In the genomic region with DNA sequence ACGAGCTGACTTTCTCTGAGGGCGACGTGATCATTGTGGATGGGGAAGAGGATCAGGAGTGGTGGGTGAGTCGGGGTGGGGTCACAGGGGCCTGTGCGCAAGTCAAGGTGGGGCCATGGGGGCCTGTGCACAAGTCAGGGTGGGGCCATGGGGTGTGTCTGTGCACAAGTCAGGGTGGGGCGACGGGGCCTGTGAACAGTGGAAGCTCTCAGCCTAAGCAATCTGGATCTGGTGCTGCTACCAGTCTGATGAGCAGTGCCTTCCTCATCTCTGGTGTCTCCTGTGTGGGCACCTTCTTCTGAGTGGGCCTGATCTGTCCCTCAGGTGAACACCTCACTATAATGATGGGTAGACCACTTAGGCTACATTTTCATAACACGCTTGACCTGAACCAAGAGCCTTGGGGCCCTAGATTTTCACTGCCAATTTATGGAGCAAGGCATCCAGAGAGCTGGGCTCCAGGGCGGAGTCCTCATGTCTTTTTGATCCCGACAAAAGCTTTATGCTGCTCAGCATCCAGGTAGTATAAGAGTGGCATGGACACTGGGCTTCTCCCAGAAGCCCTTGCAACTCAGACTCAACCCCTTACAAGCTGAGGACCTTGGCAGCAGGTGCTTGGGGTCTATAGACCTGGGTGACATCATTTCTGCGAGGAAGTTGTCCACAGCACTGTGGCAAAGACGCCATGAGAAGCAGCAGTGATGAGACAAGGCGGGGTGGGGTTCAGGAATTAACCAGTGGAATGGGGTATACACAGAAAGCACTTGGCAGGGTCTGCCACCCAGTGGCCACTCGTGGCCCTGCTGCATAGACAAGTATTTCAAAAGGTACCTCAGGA, we compare ENCODE assay signal across 7 mouse cellular contexts. TPM values are rescaled to one million over a fixed set of nuclear protein-coding genes. Genes with fewer than 3 reads are reported as not detected.
A peak's percentile ranks its signal among the peaks of the same experiment; 100 is the strongest.
DNase-seq lines count a peak whose midpoint lies in the region; ATAC-seq and TF ChIP-seq lines count a peak whose summit lies in the region.

No protein-coding gene starts in this region.

- no peak overlapping the region for H3K9ac ChIP-seq in hindbrain, postnatal 0 days (replicated peaks; ENCODE audit: low read length)

- H3K4me2 ChIP-seq in hindbrain, postnatal 0 days (ENCODE audit: low read depth, low read length) = no peak overlapping the region

- WGBS in hindbrain, postnatal 0 days = 72% methylated on average over 14 of the region's 14 CpGs

- H3K36me3 ChIP-seq in hindbrain, postnatal 0 days (ENCODE audit: insufficient read depth, low read length) = peaks cover 32% of the 10 kb centered on the region

- H3K9me3 ChIP-seq in hindbrain, postnatal 0 days (ENCODE audit: low read length) = no peaks in the 10 kb centered on the region

- no peak overlapping the region for H3K27ac ChIP-seq in hindbrain, postnatal 0 days

- H3K27me3 ChIP-seq in hindbrain, postnatal 0 days (ENCODE audit: insufficient read depth, low read length) = no peaks in the 10 kb centered on the region

- peak; percentile 52 for DNase-seq in adipocyte (ENCODE audit: low spot score)
- DNase-seq in cerebellum, postnatal 4 days (ENCODE audit: low spot score in 2 of 2) = peak; percentile 52 to 64
- peak; percentile 14 to 28 for DNase-seq in gastrocnemius, adult 8-10 months (ENCODE audit: low spot score in 2 of 2)
- peak; percentile 87 for DNase-seq in hindbrain, postnatal 0 days (ENCODE audit: low spot score)
- peak; percentile 52 for DNase-seq in left cerebral cortex, adult 11 months (ENCODE audit: low spot score)
- DNase-seq in lung, postnatal 14 days = peak; percentile 73
- peak; percentile 86 to 87 for DNase-seq in right cerebral cortex, postnatal 10 days (ENCODE audit: low spot score in 2 of 2)

- no peaks in the 10 kb centered on the region for H3K4me1 ChIP-seq in hindbrain, postnatal 0 days (ENCODE audit: insufficient read depth, low read length)

- H3K4me3 ChIP-seq in hindbrain, postnatal 0 days (ENCODE audit: low read length) = no peak overlapping the region

- peak; percentile 89 for TF ChIP-seq CTCF in hindbrain, postnatal 0 days (IDR thresholded peaks at IDR 0.05; ENCODE audit: low read depth)

- ATAC-seq in hindbrain, postnatal 0 days = peak; percentile 92

RNA-seq across cellular contexts. Expression of gene Cpsf3, which starts 19.0 kb away (rescaled TPM):
- 10 to 100 TPM; 16.9 to 18.3 (median 17.5) TPM for total RNA-seq in gastrocnemius, adult 8-10 months (2022)
- total RNA-seq in hindbrain, postnatal 0 days (2014; rRNA removed) = 39.6 and 41.7 TPM in 2 replicates
- polyA plus RNA-seq in hindbrain, postnatal 0 days (2015; fragmentation: Nextera tagmentation; extraction: Ambion mirVana) = 69.5 and 69.7 TPM in 2 replicates

RNA-seq across cellular contexts. Expression of gene Itgb1bp1, which starts 19.9 kb away (rescaled TPM):
- 10 to 100 TPM; 40.3 to 53.1 (median 47.7) TPM for total RNA-seq in gastrocnemius, adult 8-10 months (2022)
- 20.8 and 21.1 TPM in 2 replicates for total RNA-seq in hindbrain, postnatal 0 days (2014; rRNA removed)
- polyA plus RNA-seq in hindbrain, postnatal 0 days (2015; fragmentation: Nextera tagmentation; extraction: Ambion mirVana) = 37.0 and 38.5 TPM in 2 replicates

RNA-seq across cellular contexts. Expression of gene Iah1, which starts 50.0 kb away (rescaled TPM):
- total RNA-seq in gastrocnemius, adult 8-10 months (2022) = 1 to 10 TPM; 2.7 to 5.0 (median 3.7) TPM
- total RNA-seq in hindbrain, postnatal 0 days (2014; rRNA removed) = 33.1 and 33.2 TPM in 2 replicates
- 31.2 and 37.0 TPM in 2 replicates for polyA plus RNA-seq in hindbrain, postnatal 0 days (2015; fragmentation: Nextera tagmentation; extraction: Ambion mirVana)

Comparison
In these comparisons a context has a peak if more than half of its experiments do, and no peak if none do; other contexts are left out.
1. DNase-seq: peak in every context shown above with its lines; median percentile 87 in hindbrain, postnatal 0 days; 86 in right cerebral cortex, postnatal 10 days; 73 in lung, postnatal 14 days; 58 in cerebellum, postnatal 4 days; 52 in adipocyte; 52 in left cerebral cortex, adult 11 months; 21 in gastrocnemius, adult 8-10 months.